Mouse (Mus musculus): ENCODE results near the gene Arel1.

GRCm38 (mm10) chr12:84907024-84907626 lies 63.6 kb downstream of the Arel1 start:
- TF ChIP-seq POLR2A (IDR thresholded peaks at IDR 0.05; ENCODE audit: insufficient read depth, low read length): no peak
- TF ChIP-seq CTCF (IDR thresholded peaks at IDR 0.05; ENCODE audit: low read depth, low read length): no peak
- no peak for TF ChIP-seq EP300 (IDR thresholded peaks at IDR 0.05; ENCODE audit: insufficient read depth, low read depth, low read length)

Measured in ES-Bruce4 (cell line).